Mouse (Mus musculus) heart, postnatal 0 days (tissue): Measurements from ENCODE around the gene Reep1. TPM values are rescaled to one million over a fixed set of nuclear protein-coding genes. Genes with fewer than 3 reads are reported as not detected.

Experiments used
- ATAC-seq: fragments of 200-750 bp; cut with Nextera tagmentation; 2 replicates; pipeline ENCODE4 v1.8.0; 2017; ENCODE audit warnings: low read depth, moderate number of reproducible peaks, moderate library complexity; ENCODE audit not compliant: insufficient read depth
- DNase-seq: peaks from one replicate; pipeline ENCODE4 v3.0.0-alpha.2; 2016; ENCODE audit warnings: low spot score
- H3K27ac ChIP-seq: fragments of 300-500 bp; sonication (generic); 2 replicates; pipeline ENCODE4 v1.5.1; 2014; ENCODE audit warnings: low read depth, mild to moderate bottlenecking
- H3K27me3 ChIP-seq: fragments of 300-500 bp; sonication (generic); 2 replicates; pipeline ENCODE4 v1.6.1; 2014; ENCODE audit warnings: low read length, mixed read lengths; ENCODE audit not compliant: control insufficient read depth, insufficient read depth
- H3K36me3 ChIP-seq: fragments of 300-500 bp; sonication (generic); replicated peaks from 2 replicates; pipeline ENCODE4 v1.6.1; 2014; ENCODE audit warnings: low read length, mixed read lengths; ENCODE audit not compliant: control insufficient read depth, insufficient read depth
- H3K4me1 ChIP-seq: fragments of 300-500 bp; sonication (generic); 2 replicates; pipeline ENCODE4 v1.6.1; 2014; ENCODE audit warnings: antibody characterized with exemption; ENCODE audit not compliant: control insufficient read depth, insufficient read depth
- H3K4me2 ChIP-seq: fragments of 300-500 bp; sonication (generic); 2 replicates; pipeline ENCODE4 v1.6.1; 2014; ENCODE audit warnings: low read depth, mild to moderate bottlenecking, low read length, moderate library complexity
- H3K4me3 ChIP-seq: fragments of 300-500 bp; sonication (generic); 2 replicates; pipeline ENCODE4 v1.5.1; 2014; ENCODE audit warnings: low read depth, low read length
- H3K9ac ChIP-seq: fragments of 300-500 bp; sonication (generic); replicated peaks from 2 replicates; pipeline ENCODE4 v1.6.1; 2014; ENCODE audit warnings: low read depth, low read length, mixed read lengths
- H3K9me3 ChIP-seq: fragments of 300-500 bp; sonication (generic); replicated peaks from 2 replicates; pipeline ENCODE4 v1.6.1; 2016; ENCODE audit warnings: low read length; ENCODE audit not compliant: control insufficient read depth
- CTCF ChIP-seq: IDR thresholded peaks from 2 replicates; pipeline ENCODE4 v1.5.1; 2016; ENCODE audit warnings: antibody characterized with exemption, control low read depth, low read depth
- EP300 ChIP-seq: IDR thresholded peaks from 2 replicates; pipeline ENCODE4 v1.6.1; 2016; ENCODE audit warnings: antibody characterized with exemption, low read depth
- WGBS: fragments of 180-500 bp; shearing (Covaris S2); extraction: QIAGEN DNeasy Blood & Tissue Kit; methylation state at CpG from one replicate; pipeline ENCODE4 v1.1.7; 2014; 5-methylcytosine and 5-hydroxymethylcytosine counted together
- polyA plus RNA-seq: library from polyadenylated mRNA; unstranded; fragments of >200 nt; fragmentation: Nextera tagmentation; extraction: Ambion mirVana; gene quantifications from 2 replicates; pipeline ENCODE4 v1.2.1, GENCODE M21; 2015
- total RNA-seq: library from RNA; depleted of rRNA; stranded (reverse); fragments of >200 nt; gene quantifications from 2 replicates; pipeline ENCODE4 v1.2.3, GENCODE M21; 2014; ENCODE audit warnings: low replicate concordance

Reep1 gene
- total and polyA plus RNA-seq, 2 experiments from 2014 or later, result 11.4 to 32.1 TPM

DNA sequence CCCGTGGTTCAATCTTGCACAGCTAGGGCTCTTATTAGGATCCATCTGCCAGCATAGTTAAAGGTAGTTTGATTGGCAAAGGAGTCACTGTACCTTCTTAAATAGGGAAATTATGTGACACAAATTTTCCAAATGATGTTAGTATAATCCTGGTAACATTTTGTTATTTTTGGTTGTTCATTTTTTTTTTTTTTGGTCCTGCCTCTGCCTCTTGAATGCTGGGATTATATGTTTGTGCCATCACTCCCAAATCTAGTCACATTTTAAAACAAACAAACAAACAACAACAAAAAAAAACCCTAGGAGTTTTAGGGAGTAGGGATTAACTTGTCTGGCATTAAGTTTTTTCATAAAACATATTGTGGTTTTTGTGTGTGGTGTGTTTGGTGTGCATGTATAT lies 119.5 kb downstream of the Reep1 start, which contains the start of gene Mrpl35:
Mrpl35 (minus strand) TSS at position 101 of the 400 bp plus-strand sequence.
- ATAC-seq, result no peak
- Histone ChIP-seq H3K9ac (no peak within 1 kb of the TSS), H3K4me2 (no peak within 1 kb of the TSS), H3K9me3 (no peaks in the 10 kb centered on the region), H3K36me3 (no peaks in the 10 kb centered on the region), H3K27ac (no peak within 1 kb of the TSS), H3K4me3 (no peak within 1 kb of the TSS), H3K27me3 (no peaks in the 10 kb centered on the region), H3K4me1 (peaks cover 20% of the 10 kb centered on the region; the same call in 1 of the 2 replicates)
- WGBS, result 31% methylated on average over 1 of the region's 1 CpGs
- no peak for DNase-seq
- TF ChIP-seq EP300 (no peak), CTCF (no peak)

DNA sequence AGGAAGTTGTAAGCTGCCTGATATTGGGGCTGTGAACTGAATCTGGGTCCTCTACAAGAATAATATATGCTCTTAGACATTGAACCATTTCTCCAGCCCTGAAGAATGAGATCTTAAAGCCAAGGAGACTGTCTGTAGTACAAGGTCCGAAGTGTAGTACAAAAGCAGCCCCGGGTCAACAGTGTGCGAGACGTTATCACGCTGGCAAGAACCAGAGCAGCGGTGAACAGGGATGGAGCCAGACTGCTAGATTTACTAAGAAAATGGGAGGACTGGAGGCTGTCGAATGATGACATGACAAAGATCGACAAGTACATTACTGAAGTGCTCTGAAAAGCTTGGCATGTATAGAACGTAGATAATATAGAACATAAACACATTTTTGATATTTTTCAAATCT lies 122.4 kb downstream of the Reep1 start:
- no peak overlapping the region for H3K4me3 ChIP-seq
- ATAC-seq (no peak), DNase-seq (no peak)
- no peak overlapping the region for H3K9ac ChIP-seq
- 0 out of 2 replicates have a peak, but pooled peaks cover 6% of the 10 kb centered on the region for H3K36me3 ChIP-seq
- H3K9me3 ChIP-seq, result no peaks in the 10 kb centered on the region
- 77% methylated on average over 9 of the region's 9 CpGs for WGBS
- peaks cover 13% of the 10 kb centered on the region; the same call in 1 of the 2 replicates for H3K4me1 ChIP-seq
- TF ChIP-seq CTCF (no peak), EP300 (no peak)
- no peak overlapping the region for H3K27ac ChIP-seq
- no peaks in the 10 kb centered on the region for H3K27me3 ChIP-seq
- no peak overlapping the region for H3K4me2 ChIP-seq

DNA sequence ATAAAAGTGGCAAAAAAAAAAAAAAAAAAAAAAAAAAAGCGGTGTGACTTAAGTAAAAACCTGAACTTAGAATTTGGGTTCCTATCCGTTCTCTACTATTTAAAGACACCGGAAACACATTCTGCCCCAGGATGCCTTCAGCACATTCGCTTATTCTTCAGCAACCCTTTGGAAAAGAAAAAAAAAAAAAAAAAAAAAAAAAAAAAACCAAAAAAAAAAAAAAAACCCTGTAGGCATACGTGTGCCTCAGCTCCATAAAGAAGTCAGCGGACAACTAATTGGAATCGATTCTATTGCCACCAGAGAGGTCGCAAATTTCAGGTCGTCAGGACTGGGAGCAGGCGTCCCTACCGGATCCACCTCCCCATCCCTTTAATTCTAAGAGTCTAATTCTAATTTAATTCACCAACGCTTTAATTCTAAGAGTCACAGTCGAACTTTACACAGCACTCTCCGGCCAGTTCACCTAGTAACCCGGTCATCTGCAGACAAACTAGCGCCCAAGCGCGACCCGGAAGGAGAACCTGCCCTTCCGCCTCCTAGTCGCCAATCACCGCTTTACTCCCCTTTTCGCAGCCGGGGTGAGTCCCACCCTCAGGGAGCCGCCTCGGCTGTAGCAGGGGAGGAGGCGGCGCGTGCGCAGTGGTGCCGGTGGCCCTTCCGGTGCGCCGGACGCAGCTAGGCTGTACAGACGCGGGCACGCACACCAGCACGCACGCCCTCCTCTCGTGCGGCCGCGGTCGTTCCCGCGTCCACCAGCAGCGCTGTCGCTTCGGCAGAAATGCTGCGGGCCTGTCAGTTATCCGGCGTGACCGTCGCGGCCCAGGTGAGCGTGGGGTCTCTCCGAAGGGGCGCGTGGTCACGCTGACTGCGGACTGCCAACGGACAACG lies 123.6 kb downstream of the Reep1 start, which contains the start of gene Immt:
Immt (plus strand) TSS at position 642 of the 891 bp plus-strand sequence.
- peak within 1 kb of the TSS; percentile 73 for H3K4me2 ChIP-seq
- H3K4me1 ChIP-seq, result peaks cover 13% of the 10 kb centered on the region; the same call in 1 of the 2 replicates
- H3K4me3 ChIP-seq, result peak within 1 kb of the TSS; percentile 93
- DNase-seq (peak; percentile 98), ATAC-seq (peak; percentile 98)
- TF ChIP-seq EP300 (no peak; the same call in 1 of the 2 replicates), CTCF (0 out of 2 replicates have a peak, but pooled peaks have one; percentile 4)
- no peaks in the 10 kb centered on the region for H3K27me3 ChIP-seq
- under 1% methylated on average over 64 of the region's 64 CpGs for WGBS
- H3K9ac ChIP-seq, result peak within 1 kb of the TSS; percentile 85
- no peaks in the 10 kb centered on the region for H3K9me3 ChIP-seq
- peak within 1 kb of the TSS; percentile 98 for H3K27ac ChIP-seq
- 0 out of 2 replicates have a peak, but pooled peaks cover 6% of the 10 kb centered on the region for H3K36me3 ChIP-seq

DNA sequence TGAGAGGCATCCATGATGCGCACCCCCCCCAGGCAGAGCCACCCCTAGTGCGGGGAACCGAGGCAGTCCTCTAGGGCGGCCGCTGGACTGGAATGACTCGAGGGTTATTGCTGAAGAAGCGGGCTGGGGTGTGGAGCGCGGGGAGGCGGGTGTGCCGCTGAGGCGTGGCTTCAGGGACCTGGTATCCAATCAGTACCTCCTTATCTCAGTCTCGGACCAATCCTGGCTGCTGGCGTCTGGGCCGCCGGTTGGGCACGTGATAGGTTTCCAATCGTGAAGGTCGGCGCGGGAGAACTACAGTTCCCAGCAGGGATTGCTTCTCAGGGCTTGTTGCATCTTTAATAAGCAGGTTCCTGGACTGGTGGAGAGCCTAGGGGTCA lies 124.2 kb downstream of the Reep1 start:
- 0% methylated on average over 21 of the region's 21 CpGs for WGBS
- Histone ChIP-seq H3K4me2 (peak overlapping the region; percentile 73), H3K27me3 (no peaks in the 10 kb centered on the region), H3K4me1 (peaks cover 13% of the 10 kb centered on the region; the same call in 1 of the 2 replicates), H3K27ac (peak overlapping the region; percentile 98), H3K9me3 (no peaks in the 10 kb centered on the region), H3K36me3 (0 out of 2 replicates have a peak, but pooled peaks cover 10% of the 10 kb centered on the region), H3K9ac (peak overlapping the region; percentile 85), H3K4me3 (peak overlapping the region; percentile 93)
- DNase-seq (peak; percentile 97), ATAC-seq (peak; percentile 98)
- TF ChIP-seq EP300, result peak; percentile 13; the same call in 1 of the 2 replicates
- no peak for TF ChIP-seq CTCF

DNA sequence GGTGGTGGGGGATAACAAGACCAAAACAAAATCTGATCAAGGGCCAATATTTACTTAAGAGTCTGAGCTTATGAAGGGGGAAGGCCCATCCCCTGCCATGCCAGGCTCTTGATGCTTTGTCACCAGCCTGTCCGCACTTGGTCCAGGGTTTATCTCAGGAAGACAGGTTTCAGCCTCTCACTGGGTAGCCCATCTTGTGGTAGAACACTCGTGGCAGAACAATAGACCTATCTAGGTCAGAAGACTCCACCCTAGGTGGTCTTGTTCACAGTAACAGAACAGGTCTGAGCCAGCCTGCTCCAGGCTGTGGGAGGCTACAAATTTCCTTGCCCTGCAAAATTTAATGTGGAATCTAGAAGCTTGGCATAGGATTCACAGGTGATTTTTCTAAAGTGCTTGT lies 129.4 kb downstream of the Reep1 start:
- 50% methylated on average over 2 of the region's 2 CpGs for WGBS
- no peak overlapping the region for H3K4me2 ChIP-seq
- DNase-seq, result no peak

More for the DNA sequence above, 129.4 kb downstream of the Reep1 start:
- Histone ChIP-seq H3K36me3 (0 out of 2 replicates have a peak, but pooled peaks cover 14% of the 10 kb centered on the region), H3K27ac (no peak overlapping the region), H3K4me1 (peaks cover 9% of the 10 kb centered on the region; the same call in 1 of the 2 replicates), H3K27me3 (no peaks in the 10 kb centered on the region), H3K4me3 (no peak overlapping the region), H3K9ac (no peak overlapping the region), H3K9me3 (no peaks in the 10 kb centered on the region)
- TF ChIP-seq CTCF (no peak), EP300 (no peak)
- no peak for ATAC-seq
